Mouse (Mus musculus): Measurements from ENCODE around the gene Cd276.

DNA sequence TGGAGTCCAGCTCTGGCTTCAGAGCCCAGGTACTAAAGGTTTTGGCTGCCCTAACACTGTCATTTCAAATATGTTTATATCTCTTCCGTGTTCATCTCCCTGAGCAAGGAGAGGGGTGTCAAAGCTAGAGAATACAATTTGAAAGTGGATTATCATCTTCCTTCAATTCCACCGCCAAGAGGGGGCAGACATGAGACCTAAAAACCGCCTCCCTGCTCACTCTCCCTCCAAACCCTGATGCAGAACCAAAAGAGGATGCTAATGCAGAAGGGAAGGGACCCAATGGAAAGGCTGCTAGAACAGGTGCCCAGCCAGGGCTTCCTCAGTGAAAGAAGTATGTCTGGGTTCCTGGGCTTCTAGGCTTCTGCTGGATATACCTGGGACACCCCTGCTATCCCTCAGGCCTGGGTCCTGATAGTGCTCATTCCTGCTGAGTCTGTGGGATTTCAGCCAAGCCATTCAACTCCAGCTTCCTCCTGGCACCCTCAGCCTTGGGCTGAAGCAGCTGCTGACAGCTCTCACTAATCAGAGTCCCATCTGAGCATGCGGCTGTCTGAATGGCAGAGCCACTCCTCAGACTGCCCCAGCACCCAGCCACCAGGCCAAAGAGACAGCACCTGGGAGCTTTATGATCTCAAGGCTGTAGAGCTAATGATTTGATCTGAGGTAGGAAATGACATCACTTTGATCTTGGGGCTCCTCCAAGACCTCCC lies 58.6 kb downstream of the Cd276 start:
- no peak for TF ChIP-seq CTCF (IDR thresholded peaks at IDR 0.05; ENCODE audit: low read depth, low read length)
- TF ChIP-seq POLR2A (IDR thresholded peaks at IDR 0.05; ENCODE audit: extremely low read depth, insufficient read depth, low read length): no peak

Data from liver, adult 2 months (tissue).